Mouse (Mus musculus) cortical plate, adult 2 months (tissue): Measurements from ENCODE around the gene Zbtb38. TPM values are rescaled to one million over a fixed set of nuclear protein-coding genes. Genes with fewer than 3 reads are reported as not detected.

Source experiments
- H3K27ac ChIP-seq: fragments of 200-500 bp; 2 replicates; pipeline ENCODE4 v1.5.1; 2012; ENCODE audit warnings: low read length, control low read depth, inconsistent platforms; ENCODE audit not compliant: insufficient read depth
- H3K4me1 ChIP-seq: fragments of 200-500 bp; 2 replicates; pipeline ENCODE4 v1.6.1; 2011; ENCODE audit warnings: low read length; ENCODE audit not compliant: control insufficient read depth, insufficient read depth
- H3K4me3 ChIP-seq: fragments of 200-500 bp; 2 replicates; pipeline ENCODE4 v1.5.1; 2011; ENCODE audit warnings: mild to moderate bottlenecking, low read length, control low read depth; ENCODE audit not compliant: insufficient read depth
- CTCF ChIP-seq: fragments of 200-500 bp; IDR thresholded peaks from 2 replicates; pipeline ENCODE4 v1.5.1; 2011; ENCODE audit warnings: mild to moderate bottlenecking, control low read depth, low read length; ENCODE audit not compliant: insufficient read depth; ENCODE audit errors: extremely low read depth
- POLR2A ChIP-seq: fragments of 200-500 bp; IDR thresholded peaks from 2 replicates; pipeline ENCODE4 v1.6.1; 2011; ENCODE audit warnings: mild to moderate bottlenecking, low read length, control low read depth; ENCODE audit not compliant: insufficient read depth; ENCODE audit errors: extremely low read depth
- polyA plus RNA-seq: library from polyadenylated mRNA; depleted of rRNA; stranded (reverse); fragments of >200 nt; gene quantifications from 2 replicates; pipeline ENCODE4 v1.2.3, GENCODE M21; 2012; rRNA removed

Gene Zbtb38
- polyA plus RNA-seq = 19.1 and 20.3 TPM in 2 replicates

DNA sequence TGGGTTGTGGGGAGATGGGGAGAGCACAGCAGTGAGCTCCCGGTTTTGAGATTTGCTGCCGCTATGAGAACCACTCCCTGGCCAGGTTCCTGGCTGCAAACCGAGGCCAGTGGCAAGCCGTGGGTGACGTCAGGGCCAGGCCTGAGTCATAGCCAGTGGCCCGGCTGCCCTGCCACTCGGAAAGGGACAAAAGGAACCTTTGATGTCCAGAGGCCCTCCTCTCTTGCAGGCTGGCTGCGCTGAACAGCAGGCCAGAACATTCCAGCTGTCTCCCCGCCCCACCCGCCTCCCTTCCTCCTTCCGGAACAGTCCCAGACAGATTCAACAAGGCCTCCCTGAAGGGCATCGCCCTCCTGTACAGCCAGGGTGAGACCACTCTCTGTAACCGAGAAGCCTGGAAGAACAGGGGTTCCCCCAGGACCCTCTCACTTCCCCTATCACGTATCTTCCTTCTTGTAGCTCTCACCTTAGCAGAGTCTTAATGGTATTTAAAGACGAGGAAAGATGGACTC is at the start of gene Zbtb38:
Zbtb38 (minus strand) TSS at position 229 of the 512 bp plus-strand sequence.
- peak within 1 kb of the TSS; percentile 89 for H3K27ac ChIP-seq
- H3K4me1 ChIP-seq = no peaks in the 10 kb centered on the region
- H3K4me3 ChIP-seq = no peak within 1 kb of the TSS
- TF ChIP-seq POLR2A (0 out of 2 replicates have a peak, but pooled peaks have one; percentile 5), CTCF (no peak)

DNA sequence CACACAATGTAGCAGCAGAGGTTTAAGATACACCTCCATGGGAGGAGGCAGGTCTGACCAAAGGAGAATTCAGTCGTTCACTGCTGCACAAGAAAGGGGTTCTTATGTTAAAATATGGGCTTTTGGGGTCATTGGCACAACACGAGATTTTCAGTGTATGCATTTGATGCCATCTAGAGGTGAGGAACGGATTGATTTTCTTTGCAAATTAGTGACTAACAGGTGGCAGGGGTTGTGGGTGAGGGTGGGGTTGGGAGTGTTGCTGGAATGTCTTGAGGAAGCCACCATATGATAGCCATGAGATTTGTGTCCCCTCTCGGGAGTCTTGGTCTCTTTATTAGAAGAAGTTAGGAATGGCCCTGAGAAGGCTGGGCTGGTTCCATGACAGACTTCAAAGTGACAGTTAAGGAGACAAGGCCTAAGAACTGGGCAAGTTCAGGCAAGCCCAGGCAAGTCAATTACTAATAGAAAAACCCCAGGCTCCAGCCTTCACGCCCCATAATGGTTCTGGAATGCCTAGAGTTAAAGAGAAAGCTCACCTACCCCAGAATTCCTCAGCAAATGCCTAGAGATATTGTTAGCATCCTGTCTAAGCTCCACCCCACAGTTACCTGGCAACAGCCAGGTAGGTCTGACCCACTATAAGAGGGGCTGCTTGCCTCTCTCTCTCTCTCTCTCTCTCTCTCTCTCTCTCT is 47.6 kb upstream of the Zbtb38 start:
- H3K4me3 ChIP-seq = no peak overlapping the region
- TF ChIP-seq CTCF (peak; percentile 46), POLR2A (no peak)
- H3K27ac ChIP-seq = no peak overlapping the region
- no peaks in the 10 kb centered on the region for H3K4me1 ChIP-seq

DNA sequence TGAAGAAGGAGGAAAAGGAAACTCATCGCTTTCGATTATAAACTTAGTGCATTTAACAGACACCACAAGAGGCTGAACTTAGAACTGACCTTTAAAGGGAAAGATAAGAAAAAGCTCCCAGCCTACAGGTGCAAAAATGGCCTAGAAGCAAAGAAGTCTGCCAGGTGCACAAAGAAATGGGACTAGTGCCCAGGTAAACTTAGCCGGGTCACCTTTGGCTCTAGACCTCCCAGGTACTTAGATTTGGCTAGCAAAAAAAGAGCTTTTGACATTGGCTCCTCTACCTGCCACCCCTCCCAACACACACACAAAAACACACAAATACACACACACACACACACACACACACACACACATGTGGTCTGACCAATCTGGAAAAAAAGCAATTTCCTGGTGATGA is 44.7 kb upstream of the Zbtb38 start:
- TF ChIP-seq CTCF (no peak), POLR2A (no peak)
- H3K27ac ChIP-seq = no peak overlapping the region
- H3K4me3 ChIP-seq = no peak overlapping the region
- H3K4me1 ChIP-seq = no peaks in the 10 kb centered on the region

DNA sequence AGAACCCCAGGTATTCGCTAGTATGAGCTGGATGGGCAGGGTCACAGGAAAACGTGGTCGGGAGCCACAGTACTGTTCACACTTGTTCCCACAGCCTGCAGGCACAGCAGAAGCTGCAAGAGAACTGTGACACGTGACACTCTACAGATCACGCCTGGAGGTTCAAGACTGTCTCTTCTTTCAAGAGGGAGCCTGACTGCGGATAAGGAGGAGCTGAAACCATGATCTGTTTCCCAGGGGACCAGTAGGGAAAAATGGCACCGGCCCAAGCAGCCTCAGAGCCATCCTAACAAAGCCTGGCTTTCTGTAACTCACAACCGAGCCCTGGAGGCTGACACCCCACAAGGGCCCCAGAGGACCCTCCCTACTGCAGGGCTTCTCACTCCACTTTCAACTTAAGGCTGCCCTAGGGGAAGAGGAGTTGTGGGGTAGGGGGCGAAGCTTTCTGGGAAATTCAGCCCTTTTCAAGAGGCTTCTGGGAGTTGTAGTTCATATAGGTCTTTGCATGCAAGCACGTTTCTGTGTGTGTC is 42.8 kb upstream of the Zbtb38 start:
- H3K4me1 ChIP-seq = no peaks in the 10 kb centered on the region
- no peak overlapping the region for H3K27ac ChIP-seq
- H3K4me3 ChIP-seq = peak overlapping the region; percentile 27
- TF ChIP-seq POLR2A (peak; percentile 31; the same call in 1 of the 2 replicates), CTCF (no peak)

DNA sequence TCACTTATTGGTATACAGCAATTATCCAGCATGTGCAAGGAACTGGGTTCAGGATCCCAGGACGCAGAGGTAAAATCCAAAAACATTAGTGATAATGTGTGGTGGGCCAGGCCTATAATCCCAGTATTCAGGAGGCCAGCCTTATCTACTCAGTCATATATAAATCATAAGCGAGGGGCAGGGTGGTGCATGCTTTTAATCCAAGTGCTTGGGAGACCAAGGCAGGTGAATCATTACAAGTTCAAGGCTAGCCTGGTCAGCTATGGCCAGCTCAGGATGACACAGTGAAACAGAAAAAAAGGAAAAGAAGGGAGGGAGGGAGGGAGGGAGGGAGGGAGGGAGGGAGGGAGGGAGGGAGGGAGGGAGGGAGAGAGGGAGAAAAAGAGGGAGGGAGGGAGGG is 42.0 kb upstream of the Zbtb38 start:
- Histone ChIP-seq H3K4me3 (no peak overlapping the region), H3K4me1 (no peaks in the 10 kb centered on the region), H3K27ac (no peak overlapping the region)
- TF ChIP-seq POLR2A = no peak

DNA sequence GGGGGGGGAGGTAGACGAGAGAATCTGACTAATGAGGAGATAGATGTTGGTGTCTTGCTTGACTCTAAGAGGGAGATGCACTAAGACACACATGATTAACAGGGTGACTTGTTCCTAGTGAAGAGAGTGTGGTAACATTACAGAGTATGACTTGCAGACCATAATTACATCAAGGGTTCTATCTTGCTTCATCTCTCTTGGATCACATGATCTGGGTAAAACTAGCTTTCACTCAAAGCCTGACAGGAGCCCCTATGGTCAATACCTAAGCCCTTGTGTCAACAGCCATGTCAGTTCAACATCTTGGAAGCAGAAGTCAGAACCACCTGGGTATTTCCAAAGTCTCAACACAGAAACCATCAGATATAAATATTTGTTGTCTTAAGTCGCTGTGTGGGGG is 39.9 kb upstream of the Zbtb38 start:
- TF ChIP-seq POLR2A = no peak
- TF ChIP-seq CTCF = no peak
- Histone ChIP-seq H3K27ac (no peak overlapping the region), H3K4me1 (no peaks in the 10 kb centered on the region), H3K4me3 (no peak overlapping the region)

DNA sequence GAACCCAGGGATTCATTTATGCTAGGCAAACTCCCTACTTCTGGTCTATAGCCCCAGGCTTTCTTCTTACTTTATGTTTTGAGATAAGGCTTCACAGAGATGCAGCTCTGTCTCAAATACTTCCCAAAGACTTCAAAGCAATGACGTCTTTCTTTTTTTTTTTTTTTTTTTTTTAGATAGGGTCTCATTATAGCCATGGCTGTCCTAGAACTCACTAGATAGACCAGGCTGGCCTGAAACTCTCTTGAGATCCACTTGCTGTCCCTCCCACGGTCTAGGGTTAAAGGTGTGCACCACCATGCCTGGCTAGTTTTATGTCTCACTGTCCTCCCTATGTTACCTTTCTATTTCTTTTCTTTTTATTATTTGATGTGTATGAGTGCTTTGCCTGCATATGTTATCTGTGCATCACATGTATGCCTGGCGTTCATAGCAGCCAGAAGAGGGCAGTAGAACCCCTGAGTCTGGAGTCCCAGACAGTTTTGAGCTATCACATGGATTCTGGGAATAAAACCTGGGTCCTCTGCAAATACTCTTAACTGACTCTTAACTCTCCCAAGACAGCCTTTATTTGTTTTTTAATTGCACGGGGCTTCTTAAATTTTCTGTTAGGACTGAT is 37.9 kb upstream of the Zbtb38 start:
- H3K4me3 ChIP-seq = no peak overlapping the region
- H3K4me1 ChIP-seq = no peaks in the 10 kb centered on the region
- TF ChIP-seq CTCF = 0 out of 2 replicates have a peak, but pooled peaks have one; percentile 4
- no peak for TF ChIP-seq POLR2A
- H3K27ac ChIP-seq = no peak overlapping the region

DNA sequence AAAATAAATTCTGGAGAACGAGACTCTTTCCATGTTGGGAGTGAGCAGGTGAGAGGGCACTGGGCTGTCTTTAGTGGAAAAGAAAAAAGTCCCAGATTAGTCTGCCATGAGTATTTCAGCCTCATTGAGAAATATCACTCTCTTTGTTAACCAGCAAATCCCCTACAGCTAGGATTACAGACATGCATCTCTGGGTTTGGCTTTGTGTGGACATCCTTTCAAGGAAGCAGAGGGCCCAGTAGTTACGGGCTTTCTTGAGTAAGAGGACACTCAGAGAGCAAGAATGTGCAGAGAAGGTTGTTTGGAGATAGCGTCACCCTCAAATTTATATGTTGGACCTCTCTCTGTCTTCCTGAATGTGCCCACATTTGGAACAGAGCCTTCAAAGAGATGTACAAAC is 37.3 kb upstream of the Zbtb38 start:
- TF ChIP-seq POLR2A (no peak), CTCF (no peak)
- H3K27ac ChIP-seq = no peak overlapping the region
- H3K4me1 ChIP-seq = no peaks in the 10 kb centered on the region
- H3K4me3 ChIP-seq = no peak overlapping the region

DNA sequence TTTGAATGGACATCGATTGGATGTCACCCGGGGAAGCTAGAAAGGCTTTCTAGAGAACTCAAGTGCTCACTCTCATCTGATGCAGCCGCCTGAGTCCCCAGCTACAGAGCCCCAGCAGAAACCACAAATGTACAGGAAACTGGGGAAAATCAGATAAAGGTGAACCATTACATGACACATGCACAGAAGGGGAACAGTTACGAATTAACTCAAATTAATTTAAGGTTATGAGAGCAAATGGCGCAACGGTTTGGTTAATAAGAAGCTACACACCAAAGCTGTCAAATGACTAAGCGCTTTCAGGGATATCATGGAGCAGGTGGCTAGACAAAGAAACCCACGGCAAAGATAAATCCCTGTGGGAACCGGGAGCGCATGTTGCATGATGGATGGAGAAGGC is 35.2 kb upstream of the Zbtb38 start:
- no peak overlapping the region for H3K27ac ChIP-seq
- no peak for TF ChIP-seq CTCF
- TF ChIP-seq POLR2A = no peak
- no peak overlapping the region for H3K4me3 ChIP-seq
- no peaks in the 10 kb centered on the region for H3K4me1 ChIP-seq

DNA sequence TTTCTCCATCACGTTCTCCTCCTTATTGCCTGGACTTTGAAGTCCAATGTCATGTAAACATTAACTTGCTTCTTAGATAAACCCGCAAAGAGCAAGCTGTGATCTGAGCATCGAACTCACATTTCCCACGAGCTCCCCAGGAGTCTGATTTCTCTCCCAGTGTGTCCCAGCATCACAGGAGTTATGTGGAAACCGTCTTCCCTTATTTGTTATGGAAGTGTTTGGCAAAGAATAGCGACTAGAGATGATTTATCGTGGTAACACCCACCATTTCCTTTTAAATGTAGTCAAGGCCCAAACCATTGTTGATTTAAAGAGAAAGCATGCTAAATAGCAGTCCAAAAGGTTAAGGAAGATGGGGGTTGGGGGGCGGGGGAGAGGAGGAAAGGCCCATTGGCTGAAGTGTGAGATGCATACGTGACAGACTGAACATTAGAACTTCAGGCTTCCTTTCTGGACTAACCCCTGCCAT is 33.3 kb upstream of the Zbtb38 start:
- Histone ChIP-seq H3K4me3 (no peak overlapping the region), H3K4me1 (no peaks in the 10 kb centered on the region), H3K27ac (no peak overlapping the region)
- TF ChIP-seq POLR2A = no peak
